Mouse (Mus musculus) testis, adult 2 months (tissue): ENCODE measurements around the gene Pclaf.

Experiments used
- CTCF ChIP-seq: fragments of 200-500 bp; IDR thresholded peaks from 2 replicates; pipeline ENCODE4 v1.5.1; 2012; ENCODE audit warnings: low read depth, mild to moderate bottlenecking, inconsistent platforms, low read length, moderate library complexity; ENCODE audit not compliant: control insufficient read depth, insufficient read depth, insufficient replicate concordance
- POLR2A ChIP-seq: fragments of 200-500 bp; IDR thresholded peaks from 2 replicates; pipeline ENCODE4 v1.6.1; 2012; ENCODE audit warnings: low read depth, mild to moderate bottlenecking, inconsistent platforms, low read length, moderate library complexity; ENCODE audit not compliant: control insufficient read depth

DNA sequence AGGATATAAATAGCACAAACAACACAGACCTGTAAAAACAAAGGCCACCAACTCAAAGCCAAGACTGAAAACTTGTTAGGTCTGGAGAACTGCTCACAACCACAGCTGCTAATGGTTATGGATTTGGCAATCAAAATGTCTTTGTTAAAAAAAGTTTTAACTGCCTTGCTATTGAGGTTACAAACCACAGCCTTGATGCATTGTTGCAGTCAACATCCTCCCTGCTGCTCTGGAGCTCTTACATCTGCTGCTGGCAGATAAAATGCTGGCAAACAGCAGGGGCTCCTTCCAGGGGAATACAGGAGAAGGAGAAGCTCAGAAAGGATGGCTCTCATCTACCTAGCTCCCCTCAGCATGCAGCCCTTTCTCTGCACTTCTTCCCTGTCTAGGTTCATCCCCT is 41.9 kb upstream of the Pclaf start:
- TF ChIP-seq CTCF (no peak), POLR2A (no peak)
